Mouse (Mus musculus) CH12.LX (cell line): Measurements from ENCODE around the gene Hsd11b2. TPM values are rescaled to one million over a fixed set of nuclear protein-coding genes. Genes with fewer than 3 reads are reported as not detected.

Experiments used
- DNase-seq: peaks from one replicate; pipeline ENCODE4 v3.0.0-alpha.2; 2013; ENCODE audit errors: extremely low read depth
- H3K27ac ChIP-seq: 2 replicates; pipeline ENCODE4 v1.5.1; 2012; ENCODE audit warnings: low read depth, mild to moderate bottlenecking, control low read depth, moderate library complexity; ENCODE audit not compliant: insufficient read depth
- H3K27me3 ChIP-seq: replicated peaks from 2 replicates; pipeline ENCODE3; 2012; ENCODE audit warnings: inconsistent platforms
- H3K36me3 ChIP-seq, 2 experiments: replicated peaks in 1 of 2; 2 replicates each; pipeline versions ENCODE3 to v1.6.1; 2012; ENCODE audit warnings: inconsistent platforms in 1 of 2, low read length in 1 of 2, mild to moderate bottlenecking in 1 of 2, mixed read lengths in 1 of 2, moderate library complexity in 1 of 2; ENCODE audit not compliant: control insufficient read depth in 1 of 2, insufficient read depth in 1 of 2
- H3K4me1 ChIP-seq, 2 experiments: 2 replicates each; pipeline ENCODE4 v1.6.1; 2012; ENCODE audit warnings: inconsistent platforms in 1 of 2, moderate library complexity in 1 of 2; ENCODE audit not compliant: insufficient read depth in 2 of 2, control insufficient read depth in 1 of 2
- H3K4me2 ChIP-seq: 2 replicates; pipeline ENCODE4 v1.6.1; 2012; ENCODE audit warnings: low read depth, mild to moderate bottlenecking, control low read depth; ENCODE audit not compliant: poor library complexity, insufficient read depth, severe bottlenecking
- H3K4me3 ChIP-seq, 3 experiments: fragments of 150-350 bp in 1 of 3; sonication (generic) in 1 of 3; replicated peaks in 1 of 3; 2 replicates each; pipeline versions ENCODE3 to v1.5.1; 2011 to 2012; ENCODE audit warnings: low read depth in 2 of 3, low read length in 2 of 3, mild to moderate bottlenecking in 2 of 3, moderate library complexity in 2 of 3, control low read depth in 1 of 3, improper control_type of control experiment in 1 of 3, inconsistent platforms in 1 of 3, mixed read lengths in 1 of 3; ENCODE audit not compliant: poor library complexity in 1 of 3
- H3K79me2 ChIP-seq: replicated peaks from 2 replicates; pipeline ENCODE4 v1.6.1; 2012; ENCODE audit warnings: mild to moderate bottlenecking, moderate library complexity; ENCODE audit not compliant: control insufficient read depth, poor library complexity, insufficient read depth, severe bottlenecking; ENCODE audit errors: extremely low read depth
- H3K9ac ChIP-seq: 2 replicates; pipeline ENCODE4 v1.6.1; 2012; ENCODE audit warnings: low read depth, mild to moderate bottlenecking, control low read depth, moderate library complexity; ENCODE audit not compliant: insufficient read depth
- H3K9me3 ChIP-seq: replicated peaks from 2 replicates; pipeline ENCODE3; 2012; ENCODE audit warnings: low read length, inconsistent platforms, mixed read lengths
- CHD1 ChIP-seq: IDR thresholded peaks from 2 replicates; pipeline ENCODE4 v1.6.1; 2012; ENCODE audit warnings: low read depth, low read length, improper control_type of control experiment, inconsistent platforms
- CHD2 ChIP-seq: IDR thresholded peaks from 2 replicates; pipeline ENCODE4 v1.6.1; 2011; ENCODE audit warnings: low read length, improper control_type of control experiment
- HCFC1 ChIP-seq: IDR thresholded peaks from 2 replicates; pipeline ENCODE4 v1.6.1; 2012; ENCODE audit warnings: low read depth, mild to moderate bottlenecking, inconsistent platforms, low read length, improper control_type of control experiment
- IRF4 ChIP-seq: IDR thresholded peaks from 2 replicates; pipeline ENCODE4 v1.6.1; 2014; ENCODE audit warnings: low read depth, mild to moderate bottlenecking, inconsistent platforms, low read length, improper control_type of control experiment
- JUN ChIP-seq: IDR thresholded peaks from 2 replicates; pipeline ENCODE4 v1.6.1; 2011; ENCODE audit warnings: low read depth, mild to moderate bottlenecking, low read length, improper control_type of control experiment, moderate library complexity; ENCODE audit not compliant: insufficient read depth
- JUND ChIP-seq: conservative IDR thresholded peaks from 2 replicates; pipeline ENCODE4 v1.6.1; 2011; ENCODE audit warnings: low read depth, low read length, improper control_type of control experiment
- KAT2A ChIP-seq: IDR thresholded peaks from 2 replicates; pipeline ENCODE4 v1.6.1; 2012; ENCODE audit warnings: low read length, improper control_type of control experiment, inconsistent platforms; ENCODE audit not compliant: insufficient replicate concordance
- MAZ ChIP-seq: IDR thresholded peaks from 2 replicates; pipeline ENCODE4 v1.6.1; 2012; ENCODE audit warnings: low read depth, mild to moderate bottlenecking, inconsistent platforms, low read length, improper control_type of control experiment, moderate library complexity
- MEF2A ChIP-seq: IDR thresholded peaks from 2 replicates; pipeline ENCODE4 v1.6.1; 2014; ENCODE audit warnings: low read depth, mild to moderate bottlenecking, inconsistent platforms, low read length, improper control_type of control experiment, borderline replicate concordance
- MXI1 ChIP-seq: IDR thresholded peaks from 2 replicates; pipeline ENCODE4 v1.6.1; 2011; ENCODE audit warnings: mild to moderate bottlenecking, low read depth, low read length, improper control_type of control experiment
- MYC ChIP-seq: IDR thresholded peaks from 2 replicates; pipeline ENCODE4 v1.6.1; 2011; ENCODE audit warnings: low read depth, mild to moderate bottlenecking, improper control_type of control experiment, low read length
- NELFE ChIP-seq: IDR thresholded peaks from 2 replicates; pipeline ENCODE4 v1.6.1; 2011; ENCODE audit warnings: low read depth, low read length, improper control_type of control experiment
- PAX5 ChIP-seq: IDR thresholded peaks from 2 replicates; pipeline ENCODE4 v1.6.1; 2012; ENCODE audit warnings: low read length, inconsistent platforms, mixed read lengths
- POLR2A ChIP-seq: IDR thresholded peaks from 2 replicates; pipeline ENCODE4 v1.6.1; 2011; ENCODE audit warnings: low read depth, mild to moderate bottlenecking, improper control_type of control experiment, low read length
- RCOR1 ChIP-seq: conservative IDR thresholded peaks from 2 replicates; pipeline ENCODE4 v1.6.1; 2012; ENCODE audit warnings: low read depth, mild to moderate bottlenecking, inconsistent platforms, low read length, improper control_type of control experiment
- SIN3A ChIP-seq: IDR thresholded peaks from 2 replicates; pipeline ENCODE4 v1.6.1; 2012; ENCODE audit warnings: low read length, improper control_type of control experiment, inconsistent platforms
- TCF12 ChIP-seq: IDR thresholded peaks from 2 replicates; pipeline ENCODE4 v1.6.1; 2014; ENCODE audit warnings: low read depth, mild to moderate bottlenecking, inconsistent platforms, low read length, improper control_type of control experiment
- UBTF ChIP-seq: IDR thresholded peaks from 2 replicates; pipeline ENCODE4 v1.6.1; 2012; ENCODE audit warnings: low read depth, mild to moderate bottlenecking, inconsistent platforms, low read length, improper control_type of control experiment, moderate library complexity
- USF1 ChIP-seq: IDR thresholded peaks from 2 replicates; pipeline ENCODE4 v1.6.1; 2014; ENCODE audit warnings: low read depth, mild to moderate bottlenecking, inconsistent platforms, low read length, improper control_type of control experiment
- ZMIZ1 ChIP-seq: IDR thresholded peaks from 2 replicates; pipeline ENCODE4 v1.6.1; 2012; ENCODE audit warnings: low read depth, mild to moderate bottlenecking, inconsistent platforms, low read length, improper control_type of control experiment
- dilution Hi-C: fragments of 300-500 bp; cut with MboI; formaldehyde crosslinking; loops from 2 replicates; pipeline ENCODE4 v1.14.3; 2020; ENCODE audit warnings: low sequenced_read_pairs; ENCODE audit not compliant: extremely low pct_unique_long_range_greater_than_20kb, extremely low pct_ligation_motif_present
- in situ Hi-C: fragments of 300-500 bp; cut with MboI; formaldehyde crosslinking; loops from 3 replicates; pipeline ENCODE4 v1.14.3; 2019; ENCODE audit warnings: low sequenced_read_pairs, low pct_ligation_motif_present, low pct_unique_long_range_greater_than_20kb, mixed read lengths
- polyA plus RNA-seq: library from polyadenylated mRNA; unstranded; fragments of >175 nt; gene quantifications from 2 replicates; pipeline ENCODE4 v1.2.1, GENCODE M21; 2012; ENCODE audit warnings: low read depth; ENCODE audit not compliant: insufficient read length
- total RNA-seq, 2 experiments: library from RNA; depleted of rRNA; stranded (reverse); fragments of 300-350 nt in 1 of 2; fragments of >200 nt in 1 of 2; gene quantifications; 2 replicates each; pipeline ENCODE4 v1.2.3; 2012 to 2014

Gene Hsd11b2
- total RNA-seq (2012; rRNA removed) (not detected in 2 replicates), total RNA-seq (2014; rRNA removed) (not detected in 2 replicates), polyA plus RNA-seq (not detected in 2 replicates)

GRCm38 (mm10) chr8:105518436-105519313 lies at the start of gene Hsd11b2:
TSS of gene Hsd11b2 (plus strand) at chr8:105518755.
- peaks cover 13 to 31% of the 10 kb centered on the region in 2 experiments for H3K36me3 ChIP-seq
- H3K27me3 ChIP-seq: peaks cover 23% of the 10 kb centered on the region
- dilution Hi-C loops (no loop called here), in situ Hi-C loops (no loop called here)
- peaks cover 4 to 10% of the 10 kb centered on the region in 2 experiments for H3K4me1 ChIP-seq
- H3K9ac ChIP-seq: 0 out of 2 replicates have a peak within 1 kb of the TSS, but pooled peaks have one; percentile 13
- no peak for DNase-seq
- no peak within 1 kb of the TSS for H3K27ac ChIP-seq
- no peaks in the 10 kb centered on the region for H3K9me3 ChIP-seq
- no peak for TF ChIP-seq CHD2
- 0 out of 2 replicates have a peak, but pooled peaks have one; percentile 43 for TF ChIP-seq UBTF
- H3K79me2 ChIP-seq: no peaks in the 10 kb centered on the region
- peak within 1 kb of the TSS; percentile 52 for H3K4me2 ChIP-seq
- H3K4me3 ChIP-seq: peak within 1 kb of the TSS in 2 of 3 experiments; percentile 7 to 45

- Histone ChIP-seq H3K36me3 (peaks cover 0 to 15% of the 10 kb centered on the region in 2 experiments), H3K4me2 (no peak overlapping the region), H3K27ac (no peak overlapping the region), H3K79me2 (no peaks in the 10 kb centered on the region), H3K4me3 (no peak overlapping the region), H3K9me3 (no peaks in the 10 kb centered on the region), H3K9ac (no peak overlapping the region), H3K27me3 (no peaks in the 10 kb centered on the region), H3K4me1 (no peaks in the 10 kb centered on the region)
- no peak for TF ChIP-seq POLR2A
- no peak for TF ChIP-seq ZMIZ1
- no peak for TF ChIP-seq MXI1
- no peak for TF ChIP-seq MAZ
- no peak for TF ChIP-seq TCF12
- TF ChIP-seq MYC: no peak
- TF ChIP-seq SIN3A: no peak
- no peak for TF ChIP-seq RCOR1
- TF ChIP-seq HCFC1: no peak
- no peak for TF ChIP-seq KAT2A
- TF ChIP-seq MEF2A: no peak
- TF ChIP-seq NELFE: no peak
- TF ChIP-seq IRF4: no peak
- TF ChIP-seq PAX5: no peak
- no peak for TF ChIP-seq CHD1
- TF ChIP-seq USF1: no peak
- no peak for TF ChIP-seq JUND
- no peak for TF ChIP-seq JUN
- dilution Hi-C loops (no loop called here), in situ Hi-C loops (no loop called here)
- DNase-seq: no peak
These were observed 49.4 kb upstream of the Hsd11b2 start for GRCm38 (mm10) chr8:105469041-105469695.
